Mouse (Mus musculus): ENCODE measurements around the gene Rora. TPM values are rescaled to one million over a fixed set of nuclear protein-coding genes. Genes with fewer than 3 reads are reported as not detected.

Gene Rora
- total RNA-seq, 2 experiments from 2014 or later, result 94.6 to 95.7 TPM

GRCm38 (mm10) chr9:69301955-69302354, 648.4 kb downstream of the Rora start:
- DNase-seq (ENCODE audit: low spot score in 2 of 2), result no peak

DNA sequence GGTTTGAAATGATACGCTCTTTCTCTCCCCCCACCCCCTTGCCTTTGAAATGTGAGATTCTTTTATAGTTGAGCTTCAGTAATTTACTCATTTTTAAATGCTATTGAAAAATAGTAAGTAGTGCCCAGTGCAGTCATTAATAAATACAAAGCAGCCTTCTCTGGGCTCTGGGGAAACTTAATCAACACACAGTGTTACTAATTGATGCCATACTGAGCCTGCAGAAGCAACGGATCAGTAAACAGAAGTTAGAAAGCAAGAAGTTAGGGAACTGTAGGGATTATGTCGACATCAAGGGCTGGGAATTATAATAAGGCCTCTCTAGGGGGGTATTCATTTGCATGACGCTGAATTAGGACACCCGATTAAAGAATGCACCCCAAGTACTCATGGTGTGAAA, 649.3 kb downstream of the Rora start:
- no peak for DNase-seq (ENCODE audit: low spot score in 2 of 2)

GRCm38 (mm10) chr9:69303346-69303944, 649.9 kb downstream of the Rora start:
- no peak for DNase-seq (ENCODE audit: low spot score in 2 of 2)

DNA sequence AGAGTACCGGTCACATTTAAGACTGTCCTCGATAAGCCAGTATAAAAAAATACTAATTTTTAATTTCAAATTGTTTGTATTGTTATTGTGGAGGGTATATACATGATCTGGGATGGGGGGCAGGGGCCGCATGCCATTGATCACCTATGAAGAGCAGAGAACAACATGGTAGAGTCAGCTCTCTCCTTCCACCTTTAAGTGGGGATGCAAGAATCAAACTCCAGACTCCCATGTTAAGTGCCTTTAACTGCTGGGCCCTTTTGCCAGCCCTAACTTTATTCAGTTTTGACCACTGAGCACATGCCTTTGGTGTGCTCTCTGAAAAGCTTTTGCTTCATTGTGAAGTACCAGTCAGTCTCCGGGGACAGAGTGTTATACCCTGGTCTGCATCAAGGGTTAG, 650.4 kb downstream of the Rora start:
- DNase-seq (ENCODE audit: low spot score in 2 of 2), result no peak

- peak in 1 of 2 experiments; percentile 34 for DNase-seq (ENCODE audit: low spot score in 2 of 2)
Measured at GRCm38 (mm10) chr9:69304492-69304891, 650.9 kb downstream of the Rora start.

DNA sequence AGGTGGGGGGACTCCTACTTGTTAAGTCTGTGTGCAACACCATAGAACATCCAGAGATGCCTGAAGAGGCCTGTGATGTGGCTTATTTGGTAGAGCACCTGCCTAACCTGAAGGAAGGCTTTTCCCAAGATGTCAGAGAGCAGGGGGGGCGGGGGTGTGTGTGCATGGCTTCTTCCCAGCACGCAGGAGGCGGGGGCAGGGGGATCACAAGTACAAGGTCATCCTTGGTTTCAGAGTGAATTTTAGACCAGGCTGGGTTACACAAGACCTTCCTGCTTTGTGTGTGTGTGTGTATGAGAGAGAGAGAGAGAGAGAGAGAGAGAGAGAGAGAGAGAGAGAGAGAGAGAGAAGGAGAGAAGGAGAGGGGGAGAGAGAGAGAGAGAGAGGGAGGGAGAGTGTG, 651.4 kb downstream of the Rora start:
- no peak for DNase-seq (ENCODE audit: low spot score in 2 of 2)

DNA sequence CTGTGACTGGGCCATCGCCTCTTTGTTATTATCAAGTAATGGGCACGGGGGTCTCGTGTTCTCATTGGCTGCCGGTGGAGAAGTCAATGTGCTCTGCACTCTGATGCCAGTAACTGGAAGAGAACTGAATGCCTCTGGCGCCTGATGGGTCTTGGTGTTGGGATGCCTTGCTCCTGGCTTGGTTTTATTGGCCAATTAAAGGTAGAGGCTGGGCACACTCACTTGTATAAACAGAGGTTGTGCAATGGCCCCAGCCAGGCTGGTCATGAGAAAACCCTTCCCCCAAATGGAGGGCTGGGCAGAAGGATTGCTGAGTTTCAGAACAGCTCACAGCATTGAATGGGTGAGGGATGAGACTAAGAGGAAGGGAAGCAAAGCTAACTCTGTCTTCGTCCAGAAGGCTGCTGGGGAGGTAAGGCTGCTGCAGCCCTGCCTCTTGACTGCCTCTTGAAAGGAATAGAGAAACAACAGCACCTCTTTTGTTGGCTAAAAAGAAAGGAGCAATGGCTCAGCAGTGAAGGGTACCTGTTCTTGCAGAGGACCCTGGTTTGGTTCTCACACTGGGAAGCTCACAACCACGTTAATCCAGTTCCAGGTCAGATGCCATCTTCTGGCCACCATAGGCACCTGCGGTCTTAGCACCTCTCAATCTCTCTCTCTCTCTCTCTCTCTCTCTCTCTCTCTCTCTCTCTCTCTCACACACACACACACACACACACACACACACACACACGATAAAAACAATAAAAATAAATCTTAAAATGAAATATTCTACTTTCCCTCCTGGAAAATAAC, 653.3 kb downstream of the Rora start:
- no peak for DNase-seq (ENCODE audit: low spot score in 2 of 2)

DNA sequence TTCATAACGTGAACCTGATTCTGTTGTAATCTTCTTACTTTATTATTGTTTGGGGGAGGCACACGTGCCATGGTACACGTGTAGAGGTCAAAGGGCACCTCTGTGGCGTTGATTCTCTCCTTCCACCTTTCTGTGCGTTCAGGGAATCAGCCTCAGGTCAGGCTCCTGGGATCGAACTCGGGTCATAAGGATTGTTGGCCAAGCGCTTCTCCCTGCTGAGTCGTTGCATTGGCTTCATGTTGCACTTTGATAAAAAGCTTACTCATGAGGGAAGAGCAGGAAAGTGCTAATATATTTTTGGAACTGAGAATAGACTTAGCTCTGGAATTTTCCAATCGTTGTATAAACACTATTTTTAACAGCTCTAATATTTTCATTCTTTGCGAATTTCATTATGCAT, 654.4 kb downstream of the Rora start:
- no peak for DNase-seq (ENCODE audit: low spot score in 2 of 2)

DNA sequence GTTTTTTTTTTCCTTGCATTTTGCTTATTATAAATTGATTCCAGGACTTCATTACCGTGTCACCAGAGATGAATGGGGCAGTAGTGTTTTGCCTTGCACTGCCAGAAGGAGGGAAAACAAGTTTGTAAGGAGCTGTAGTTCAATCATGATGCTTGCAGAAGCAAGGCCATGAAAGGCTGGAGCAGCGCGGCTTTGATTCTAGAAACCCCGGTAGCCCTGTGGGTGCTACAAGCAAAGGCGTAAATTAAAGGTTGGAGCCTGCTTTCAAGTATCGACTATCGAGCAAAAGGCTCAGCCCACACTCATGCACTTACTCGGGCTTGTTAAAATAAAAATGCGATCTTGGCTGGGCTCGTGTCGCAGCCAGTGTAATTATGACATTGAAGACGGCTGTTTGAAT, 656.9 kb downstream of the Rora start:
- DNase-seq (ENCODE audit: low spot score in 2 of 2), result no peak

DNA sequence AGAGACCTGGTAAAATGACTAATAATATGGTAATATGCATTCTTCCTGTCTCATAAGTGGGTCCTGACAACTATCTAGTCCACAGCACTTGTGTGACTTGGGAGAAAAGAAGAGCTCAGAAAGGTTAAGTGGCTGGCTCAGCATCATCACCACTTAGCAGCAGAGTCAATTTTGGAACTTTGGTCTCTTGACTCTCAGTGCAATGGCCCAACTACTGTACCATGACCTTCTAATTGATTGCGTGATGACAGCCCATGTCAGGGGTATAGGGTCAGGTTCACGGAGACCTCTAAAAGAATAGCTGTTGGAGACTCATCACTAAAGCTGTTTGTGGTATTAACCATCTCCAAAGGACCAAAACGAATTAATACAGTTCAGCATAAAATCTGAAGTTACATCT, 659.7 kb downstream of the Rora start:
- no peak for DNase-seq (ENCODE audit: low spot score in 2 of 2)

GRCm38 (mm10) chr9:69314451-69315210, 661.0 kb downstream of the Rora start:
- DNase-seq (ENCODE audit: low spot score in 2 of 2), result no peak

GRCm38 (mm10) chr9:69317527-69318115, 664.0 kb downstream of the Rora start:
- no peak for DNase-seq (ENCODE audit: low spot score in 2 of 2)

DNA sequence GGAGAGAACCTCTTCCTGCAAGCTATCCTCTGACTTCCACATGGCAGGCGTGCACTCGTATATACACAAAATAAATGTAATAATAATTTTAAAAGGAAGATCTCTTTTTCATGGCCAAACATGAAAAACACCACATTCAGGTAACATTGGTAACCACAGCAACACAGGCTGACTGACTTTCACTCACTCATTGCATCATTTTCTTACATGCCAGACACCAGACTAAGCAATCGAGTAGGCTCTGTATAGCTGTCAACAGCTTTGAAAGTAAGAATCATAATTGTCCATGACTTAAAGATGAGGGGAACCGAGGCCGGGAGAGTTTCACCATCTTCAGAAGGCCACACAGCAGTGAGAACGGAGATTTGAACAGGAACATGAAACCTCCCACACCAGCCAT, 665.8 kb downstream of the Rora start:
- no peak for DNase-seq (ENCODE audit: low spot score in 2 of 2)

- DNase-seq (ENCODE audit: low spot score in 2 of 2), result no peak
Measured at GRCm38 (mm10) chr9:69319913-69320634, 666.5 kb downstream of the Rora start.

- DNase-seq (ENCODE audit: low spot score in 2 of 2), result no peak
Measured at GRCm38 (mm10) chr9:69320635-69321027, 667.0 kb downstream of the Rora start.

DNA sequence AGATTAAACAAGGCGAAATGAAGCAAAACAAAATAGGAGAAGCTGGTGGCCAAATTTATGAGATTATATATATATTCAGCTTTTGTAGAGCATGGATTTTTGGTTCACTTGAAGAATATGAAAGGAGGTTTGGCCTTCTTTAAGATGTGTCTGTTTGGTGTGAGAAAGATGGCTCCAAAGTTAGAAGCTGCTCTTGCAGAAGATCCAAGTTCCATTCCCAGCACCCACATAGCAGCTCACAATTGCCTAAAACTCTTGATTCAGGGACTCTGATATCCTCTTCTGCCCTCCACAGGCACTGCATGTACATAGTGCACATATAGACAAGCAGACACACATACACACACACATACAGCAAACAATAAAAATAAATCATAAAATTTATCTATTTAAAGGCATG, 668.4 kb downstream of the Rora start:
- no peak for DNase-seq (ENCODE audit: low spot score in 2 of 2)

DNA sequence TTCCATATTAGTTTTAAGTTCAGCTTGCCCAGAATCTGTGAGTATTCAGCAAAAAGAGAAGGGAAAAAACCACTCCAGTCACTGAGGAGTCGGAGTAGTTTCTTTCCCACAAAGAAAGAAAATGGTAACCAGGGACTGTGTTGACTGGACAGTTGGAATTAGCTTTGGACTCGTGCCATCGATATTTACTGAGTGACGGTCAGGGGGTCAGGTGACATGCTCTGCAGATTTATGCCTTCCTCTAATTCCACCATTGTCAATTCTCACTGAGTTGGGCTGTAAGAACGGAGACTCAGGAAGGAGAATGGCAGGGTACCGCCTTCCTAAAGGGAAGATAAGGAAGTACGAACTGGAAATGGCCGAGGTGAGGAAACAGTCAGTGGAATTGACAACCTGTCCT, 670.2 kb downstream of the Rora start:
- no peak for DNase-seq (ENCODE audit: low spot score in 2 of 2)

DNA sequence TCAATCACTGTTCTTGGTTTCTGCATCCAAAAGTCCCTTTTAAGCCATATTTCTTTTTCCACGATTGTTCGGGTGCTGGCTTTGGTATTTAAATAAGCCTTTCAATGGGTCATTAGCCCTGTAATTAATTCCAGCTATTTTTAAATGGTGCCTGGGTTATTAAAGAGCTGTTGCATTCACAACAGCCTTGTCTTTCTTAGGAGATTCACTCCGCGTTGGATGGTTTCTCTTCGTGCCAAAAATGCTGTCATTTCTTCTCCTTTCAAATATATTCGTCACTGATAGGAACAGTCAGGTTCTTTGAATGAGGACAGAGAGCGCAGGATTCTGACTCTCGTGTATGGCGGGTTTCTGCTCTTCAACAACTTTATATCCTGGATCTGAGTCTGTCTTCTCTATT, 673.5 kb downstream of the Rora start:
- no peak for DNase-seq (ENCODE audit: low spot score in 2 of 2)

- no peak for DNase-seq (ENCODE audit: low spot score in 2 of 2)
Measured at GRCm38 (mm10) chr9:69327591-69327990, 674.0 kb downstream of the Rora start.

- no peak for DNase-seq (ENCODE audit: low spot score in 2 of 2)
Measured at GRCm38 (mm10) chr9:69331790-69332189, 678.2 kb downstream of the Rora start.

Measured in adrenal gland, postnatal 4 days (tissue).